Mouse (Mus musculus): ENCODE measurements around the gene Ppp6r3.

The Ppp6r3 gene

DNA sequence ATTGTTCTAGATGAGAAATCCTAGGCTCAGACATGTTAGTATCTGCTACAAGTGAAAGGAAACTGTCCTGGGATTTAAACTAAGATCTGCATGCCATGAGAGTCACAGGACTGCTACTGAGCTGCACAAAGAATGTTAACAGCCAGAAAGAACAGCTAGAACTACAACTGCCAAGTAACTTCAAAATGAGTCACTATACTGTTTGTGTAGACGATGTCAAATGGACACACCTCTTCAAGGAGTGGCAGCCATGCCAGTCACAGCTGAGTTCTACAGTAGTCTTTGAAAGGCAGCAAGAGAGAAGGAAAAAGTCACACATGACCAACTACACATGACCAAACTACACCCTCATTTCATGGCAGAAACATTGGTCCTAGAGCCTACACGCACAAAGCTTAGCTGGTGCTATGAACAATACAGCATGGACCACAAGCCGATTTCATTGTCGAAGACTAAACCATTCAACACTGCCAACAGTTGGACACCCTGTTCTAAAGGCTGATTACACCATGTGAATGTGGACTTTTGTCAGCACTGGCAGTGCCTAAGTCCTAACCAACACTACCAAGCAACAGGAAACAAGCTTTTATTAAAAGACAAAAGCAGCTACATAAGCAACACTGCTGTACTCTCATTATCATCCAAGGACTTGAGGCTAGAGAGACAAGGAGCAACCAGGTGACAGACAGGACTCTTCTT, 55.9 kb downstream of the Ppp6r3 start:
- no peak for DNase-seq

DNA sequence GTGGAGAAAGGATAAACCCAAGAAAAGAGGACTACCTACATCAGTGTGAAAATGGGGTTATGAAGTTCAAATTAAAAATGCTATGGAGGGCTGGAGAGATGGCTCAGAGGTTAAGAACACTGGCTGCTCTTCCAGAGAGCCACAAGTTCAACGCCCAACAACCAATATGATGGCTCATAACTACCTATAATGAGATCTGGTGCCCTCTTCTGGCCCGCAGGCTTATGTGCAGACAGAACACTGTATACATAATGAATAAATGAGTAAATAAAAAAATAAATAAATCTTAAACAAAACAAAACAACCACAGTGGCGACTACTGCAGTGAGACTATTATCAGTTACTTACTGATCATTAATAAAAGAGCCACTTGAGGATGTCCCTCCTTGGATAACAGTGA, 78.3 kb downstream of the Ppp6r3 start:
- DNase-seq = no peak

DNA sequence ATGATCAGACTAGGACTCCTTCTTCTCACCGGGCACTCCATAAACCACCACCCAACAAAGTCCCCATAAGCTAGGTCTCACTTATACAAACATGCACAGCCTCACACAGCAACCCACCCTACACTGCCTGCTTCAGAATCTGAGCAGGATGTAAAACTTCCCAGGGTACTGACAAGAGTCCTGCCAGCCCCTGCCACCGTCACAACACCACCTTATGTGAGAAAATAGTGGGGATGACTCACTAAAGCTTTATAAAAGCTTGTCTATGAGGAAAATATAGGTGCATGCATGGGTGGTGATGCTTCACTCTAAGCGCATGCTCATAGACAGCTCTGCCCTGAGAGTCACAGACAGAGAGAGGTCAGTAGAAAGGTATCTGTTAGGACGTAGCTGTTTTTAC, 85.7 kb downstream of the Ppp6r3 start:
- no peak for DNase-seq

DNA sequence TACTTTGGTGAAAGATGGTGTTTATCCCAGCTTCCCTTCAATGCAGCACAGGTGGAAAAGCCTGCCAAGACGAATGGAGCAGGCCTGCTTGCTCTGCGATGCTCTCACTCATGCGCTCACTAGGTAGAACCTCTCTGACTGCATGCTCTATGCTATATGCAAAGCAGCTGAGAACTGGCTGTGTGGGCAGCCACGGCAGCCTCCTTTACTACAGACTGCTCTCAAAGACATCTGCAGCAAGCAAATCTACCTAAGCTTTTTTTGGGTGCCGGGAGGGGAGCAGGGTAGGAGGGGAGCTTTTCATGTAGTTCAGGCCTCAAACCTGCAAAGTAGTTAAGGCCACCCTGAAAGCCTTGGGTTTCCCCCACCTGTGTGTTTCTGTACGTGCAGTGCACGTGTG, 92.7 kb downstream of the Ppp6r3 start:
- no peak for DNase-seq

DNA sequence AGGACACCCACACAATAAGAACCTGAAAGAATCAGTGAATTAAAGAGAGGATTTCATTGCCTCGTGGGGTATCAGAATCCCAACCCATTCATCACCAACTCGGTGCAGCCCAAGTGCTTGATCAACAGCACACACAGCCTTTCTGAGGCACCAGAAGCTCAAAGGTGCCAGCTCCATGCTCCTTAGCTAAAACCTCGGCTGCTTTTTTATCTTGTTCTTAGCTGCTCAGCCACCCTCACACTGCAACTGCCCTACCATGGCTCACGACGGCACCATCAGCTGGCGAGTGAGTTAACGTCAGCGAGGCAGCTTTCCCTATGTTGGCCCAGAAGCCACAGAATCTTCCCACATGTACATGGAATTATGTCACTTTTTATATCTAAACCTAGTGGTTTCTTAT, 95.4 kb downstream of the Ppp6r3 start:
- DNase-seq = no peak

DNA sequence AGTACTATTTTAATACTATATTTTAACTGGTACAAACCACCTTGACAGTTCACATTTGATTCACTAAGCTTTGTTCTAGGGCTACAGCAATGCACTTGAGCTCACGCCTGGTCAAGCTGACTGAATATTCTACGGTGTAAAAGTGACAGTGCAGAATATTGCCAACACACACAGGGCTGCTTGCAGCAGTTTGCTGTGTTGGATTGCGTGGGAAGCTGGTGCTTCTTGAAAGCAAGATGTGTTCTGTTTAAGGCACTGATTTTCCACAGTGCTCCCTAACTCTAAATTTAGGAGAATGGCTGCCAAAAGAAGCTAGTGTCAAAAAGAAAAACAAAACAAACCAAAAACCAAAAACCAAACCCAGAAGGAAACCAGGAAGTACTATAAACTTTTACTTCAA, 98.6 kb downstream of the Ppp6r3 start:
- DNase-seq = no peak

DNA sequence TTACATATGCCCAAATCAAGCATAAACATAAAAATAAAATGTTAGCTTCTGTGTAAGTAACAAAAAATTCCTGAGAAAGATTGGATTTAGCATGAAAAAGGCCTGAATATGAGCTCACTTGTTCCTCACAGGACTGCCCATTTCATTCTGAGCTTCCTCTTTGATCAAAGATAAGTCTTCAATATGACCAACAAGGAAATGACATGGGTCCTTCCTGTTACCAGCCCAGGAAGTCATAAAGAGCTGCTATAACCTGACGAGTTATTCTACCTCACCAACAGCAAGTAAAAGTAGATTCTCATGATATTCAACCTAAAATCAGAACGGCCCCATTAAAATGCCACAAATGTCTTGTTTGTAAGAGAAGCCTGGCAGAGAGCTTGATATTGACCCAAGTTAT, 104.3 kb downstream of the Ppp6r3 start:
- no peak for DNase-seq

DNA sequence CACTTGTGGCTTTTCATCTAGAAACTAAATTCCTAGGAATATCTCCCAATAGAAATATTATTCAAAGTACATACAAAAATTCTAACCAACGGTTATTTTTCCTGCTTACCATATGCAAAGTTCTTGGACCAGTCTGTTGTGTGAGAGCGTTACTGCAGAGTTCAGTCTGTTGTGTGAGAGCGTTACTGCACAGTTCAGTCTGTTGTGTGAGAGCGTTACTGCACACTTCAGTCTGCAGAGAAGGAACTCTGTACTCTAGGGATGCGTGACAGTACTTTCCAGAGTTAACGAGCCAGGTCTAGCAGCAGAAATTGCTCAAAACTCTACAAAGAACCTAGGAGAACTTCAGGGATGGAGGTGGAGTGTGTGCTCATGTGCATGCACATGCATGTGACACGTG, 108.0 kb downstream of the Ppp6r3 start:
- no peak for DNase-seq

DNA sequence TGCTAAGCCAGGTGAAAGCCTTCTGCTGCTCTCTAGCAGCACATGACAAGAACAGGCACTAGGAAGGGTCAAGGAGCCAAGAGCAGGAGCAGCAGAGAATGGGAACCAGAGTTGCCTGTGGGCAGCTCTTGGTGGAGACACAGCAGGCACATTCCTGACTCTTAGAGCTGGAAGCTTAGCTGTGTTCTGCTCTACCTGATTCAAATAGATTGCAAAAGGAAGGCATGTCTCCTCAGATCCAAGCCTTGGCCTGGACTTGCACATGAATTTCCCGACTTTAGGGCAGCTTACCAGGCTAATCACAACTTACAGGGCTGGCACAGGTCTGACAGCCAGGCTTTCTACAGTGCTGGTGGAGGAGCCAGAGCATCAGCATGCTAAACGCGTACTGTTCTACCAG, 115.6 kb downstream of the Ppp6r3 start:
- no peak for DNase-seq

DNA sequence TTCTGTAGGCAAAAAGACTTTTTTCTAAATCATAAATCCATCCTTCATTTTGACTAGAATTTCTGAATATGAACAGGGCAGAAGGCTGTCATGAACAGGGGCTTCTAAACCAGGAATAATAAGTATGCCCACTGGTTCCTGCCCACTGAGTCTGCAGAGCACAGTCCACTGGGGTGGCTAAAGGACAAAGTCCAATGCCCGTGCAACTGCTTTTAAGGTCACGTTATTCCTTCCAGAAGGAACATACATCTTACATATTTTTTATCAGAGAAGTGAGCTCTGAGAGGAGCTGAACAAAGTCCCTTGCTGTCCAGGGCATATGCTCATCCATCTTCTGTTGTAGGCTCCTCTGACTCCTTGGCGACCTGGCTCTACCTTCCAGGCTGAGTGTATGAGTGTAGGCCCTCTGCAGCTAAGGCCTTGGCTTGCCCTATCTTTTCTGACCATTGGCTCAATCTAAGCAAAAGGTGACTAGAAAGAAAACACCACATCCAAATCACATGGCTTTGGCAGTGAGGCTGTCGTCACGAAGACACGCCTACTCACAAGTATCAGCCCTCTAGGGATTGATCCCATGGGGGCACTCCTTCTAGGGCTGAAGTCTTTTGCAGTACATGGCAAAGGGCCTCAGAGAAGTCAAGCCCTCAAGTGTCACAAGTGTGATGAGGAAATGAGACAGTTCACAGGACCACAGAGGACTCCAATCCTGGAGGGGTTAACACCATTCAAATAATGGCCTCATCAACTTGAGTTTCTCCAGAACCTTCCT, 117.0 kb downstream of the Ppp6r3 start:
- no peak for DNase-seq

DNA sequence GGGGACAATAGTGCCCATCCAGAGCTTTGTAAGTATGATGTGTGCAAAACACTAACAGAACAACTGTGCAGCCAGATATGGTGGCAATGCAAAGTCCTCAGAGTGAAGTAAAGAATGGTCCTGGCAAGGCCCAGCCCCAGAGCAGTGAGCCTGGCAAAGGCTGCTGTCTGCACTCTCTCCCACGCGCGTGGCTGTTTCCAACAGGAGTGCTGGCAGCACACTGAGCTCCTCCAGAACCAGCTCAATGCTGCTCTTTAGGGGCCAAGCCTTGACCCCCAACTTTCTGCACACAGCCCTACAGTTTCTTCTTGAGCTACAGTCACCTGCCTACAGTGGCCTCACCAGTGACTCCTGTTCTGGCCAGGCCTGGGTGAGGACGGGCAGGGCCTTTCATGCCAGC, 117.8 kb downstream of the Ppp6r3 start:
- DNase-seq = no peak

DNA sequence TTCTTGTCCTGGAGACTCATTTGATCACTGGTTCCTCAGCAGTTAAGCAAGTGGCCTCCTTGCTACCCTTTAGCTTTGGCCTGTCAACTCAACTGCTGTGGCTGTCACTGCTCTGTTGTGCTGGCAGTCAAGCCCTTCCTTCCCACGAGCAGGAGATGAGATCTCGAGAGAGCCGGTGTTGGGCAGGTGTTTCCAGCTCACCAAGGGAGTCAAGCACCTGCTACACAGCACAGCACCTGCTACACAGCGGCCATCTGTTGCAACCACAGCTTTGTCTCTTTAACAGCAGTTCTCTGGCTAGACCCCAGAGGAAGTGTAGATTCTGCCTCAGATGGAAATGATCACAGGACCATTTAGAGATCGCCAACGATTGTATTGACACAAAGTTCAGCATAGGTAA, 123.9 kb downstream of the Ppp6r3 start:
- DNase-seq = peak; percentile 73 to 85

DNA sequence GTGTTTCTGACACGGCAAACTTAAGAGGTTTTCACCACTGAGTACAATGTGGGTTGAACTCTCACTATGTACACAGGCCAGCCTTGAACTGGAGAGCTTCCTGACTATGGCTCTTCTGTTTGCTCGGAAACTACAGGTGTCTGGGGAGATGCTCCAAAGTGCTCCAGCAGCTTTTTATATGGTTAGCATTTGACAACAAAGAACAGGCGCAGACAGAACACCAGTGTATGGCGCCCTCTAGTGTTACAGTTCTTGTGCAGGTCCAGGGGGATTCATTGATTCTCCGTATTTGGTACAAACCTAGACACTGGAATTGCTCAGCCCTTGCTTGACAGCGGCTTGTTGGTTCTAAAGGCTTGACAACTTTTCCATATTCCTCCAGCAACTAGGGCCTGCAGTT, 124.4 kb downstream of the Ppp6r3 start:
- peak in 1 of 2 experiments; percentile 60 for DNase-seq

DNA sequence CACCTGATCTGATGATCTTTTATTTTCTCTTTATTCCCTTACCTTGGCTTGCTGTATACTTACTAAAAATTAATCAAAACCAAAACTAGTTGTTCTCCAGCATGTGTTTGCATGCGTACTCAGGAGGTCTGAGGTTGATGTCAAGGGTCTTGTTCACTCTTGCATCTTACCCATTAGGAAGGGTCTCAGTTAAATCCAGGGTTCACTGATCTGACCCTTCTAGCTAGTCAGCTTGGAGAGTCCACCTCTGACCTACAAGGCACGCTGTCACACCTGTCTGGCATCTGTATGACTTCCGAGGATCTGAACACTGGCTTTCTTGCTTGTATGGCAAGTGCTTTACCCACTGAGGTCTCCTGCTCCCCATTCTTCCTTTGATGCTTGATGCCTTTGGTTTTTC, 124.8 kb downstream of the Ppp6r3 start:
- no peak for DNase-seq

DNA sequence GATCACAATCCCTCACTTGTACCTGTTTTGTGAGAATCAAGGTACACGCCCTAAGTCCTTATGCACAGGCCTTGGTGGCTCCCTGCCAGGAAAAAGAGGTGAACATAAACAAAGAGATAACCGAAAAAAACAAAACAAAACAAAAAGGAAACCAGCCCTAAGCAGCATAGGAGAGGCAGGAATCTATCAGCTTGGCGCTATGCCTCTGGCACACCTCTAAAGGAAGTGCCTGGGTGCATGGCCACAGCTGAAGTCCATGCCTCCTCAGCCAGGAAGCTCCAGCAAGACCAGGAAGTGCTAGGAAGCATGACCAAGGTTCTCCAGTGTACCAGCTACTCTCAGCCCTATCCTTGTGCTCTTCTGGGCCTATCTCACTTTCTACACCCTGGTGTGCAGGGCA, 126.3 kb downstream of the Ppp6r3 start:
- no peak for DNase-seq

DNA sequence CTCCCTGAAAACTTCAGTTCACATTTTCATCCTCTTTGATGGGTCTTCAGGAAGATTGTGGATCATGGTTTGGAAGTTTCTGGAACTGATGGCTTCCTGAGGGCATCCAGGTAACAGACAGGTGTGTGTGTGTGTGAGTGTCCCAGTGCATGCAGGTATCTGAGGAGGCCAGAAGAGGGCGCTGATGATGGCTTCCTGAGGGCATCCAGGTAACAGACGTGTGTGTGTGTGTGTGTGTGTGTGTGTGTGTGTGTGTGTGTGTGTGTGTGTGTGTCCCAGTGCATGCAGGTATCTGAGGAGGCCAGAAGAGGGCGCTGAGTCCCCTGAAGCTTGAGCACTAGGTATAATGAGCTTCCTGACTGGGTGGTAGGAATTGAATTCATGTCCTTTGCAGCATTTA, 128.2 kb downstream of the Ppp6r3 start:
- DNase-seq = no peak

DNA sequence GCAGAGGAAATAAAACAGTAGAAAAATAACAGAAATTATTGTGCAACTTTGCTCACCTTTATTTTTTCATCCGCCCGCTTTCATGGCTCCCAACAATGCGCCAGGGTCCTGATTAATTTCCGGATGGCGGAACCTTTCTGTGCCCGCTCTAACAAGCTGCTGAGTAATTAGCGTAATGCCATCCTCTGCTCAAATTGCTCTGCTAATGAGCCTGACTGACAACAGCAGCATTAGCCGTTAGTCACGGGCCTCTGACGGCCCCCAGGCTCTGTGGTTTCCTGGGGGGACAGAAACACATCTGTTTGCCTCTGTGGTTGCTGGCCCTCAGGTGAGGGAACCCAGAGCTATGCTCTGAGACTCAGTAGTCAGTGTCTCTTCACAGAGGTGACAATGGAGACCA, 134.5 kb downstream of the Ppp6r3 start:
- no peak for DNase-seq

DNA sequence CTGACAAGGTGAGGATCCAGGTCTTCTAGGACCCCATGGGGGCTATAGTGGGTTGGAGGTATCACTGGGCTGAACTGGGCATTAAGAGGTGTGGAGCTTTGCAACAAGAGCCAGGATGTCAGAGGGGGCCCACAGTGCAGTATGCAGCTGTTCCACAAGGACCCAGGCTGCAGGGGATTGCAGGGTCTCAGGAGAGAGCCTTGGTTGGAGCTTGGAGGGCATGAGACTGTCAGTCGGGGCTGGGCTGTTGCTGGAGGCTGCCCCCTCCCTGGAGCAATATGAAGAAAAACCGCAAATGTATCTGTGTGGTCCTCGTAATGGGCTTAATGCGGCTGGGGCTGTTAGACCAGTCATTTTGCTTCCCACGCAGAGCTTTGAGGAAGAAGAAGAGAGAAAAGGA, 134.9 kb downstream of the Ppp6r3 start:
- no peak for DNase-seq

DNA sequence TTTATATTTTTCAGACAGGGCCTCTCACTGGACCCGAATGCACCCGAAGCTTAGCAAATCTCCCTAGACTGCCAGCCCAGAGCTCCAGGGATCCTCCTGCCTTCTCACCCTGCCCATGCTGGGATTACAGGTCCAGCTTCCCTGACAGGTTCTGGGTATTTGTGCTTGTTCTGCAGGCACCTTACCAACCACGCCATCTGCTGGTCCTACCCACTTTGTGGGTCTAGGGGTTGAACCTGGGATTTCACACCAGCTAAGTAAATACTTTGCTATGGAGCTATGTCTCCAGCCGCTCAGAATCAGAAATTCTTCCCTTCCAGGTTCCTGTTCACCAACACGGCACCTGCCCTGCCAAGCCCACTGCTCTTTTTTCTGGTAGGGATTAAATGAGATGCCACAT, 137.6 kb downstream of the Ppp6r3 start:
- DNase-seq = no peak

DNA sequence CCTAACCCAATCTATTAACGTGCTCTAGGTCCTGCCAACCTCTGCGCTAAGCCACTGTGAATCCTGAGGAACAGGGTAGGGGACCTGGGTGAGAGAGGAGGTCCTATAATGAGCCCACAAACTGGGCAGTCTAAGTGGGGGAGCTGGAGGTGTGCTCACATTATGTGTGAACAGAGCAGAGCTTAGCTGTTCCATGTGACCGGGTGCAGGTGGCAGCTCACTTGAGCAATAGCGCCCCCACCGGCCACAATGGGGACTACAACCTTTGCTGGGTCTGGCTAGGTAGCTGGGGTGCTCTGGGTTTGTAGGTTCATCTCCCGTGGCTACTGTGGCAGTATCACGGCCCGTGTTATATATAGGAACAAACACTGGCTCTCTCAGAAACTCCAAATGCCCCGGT, 138.7 kb downstream of the Ppp6r3 start:
- DNase-seq = peak in 1 of 2 experiments; percentile 25

DNA sequence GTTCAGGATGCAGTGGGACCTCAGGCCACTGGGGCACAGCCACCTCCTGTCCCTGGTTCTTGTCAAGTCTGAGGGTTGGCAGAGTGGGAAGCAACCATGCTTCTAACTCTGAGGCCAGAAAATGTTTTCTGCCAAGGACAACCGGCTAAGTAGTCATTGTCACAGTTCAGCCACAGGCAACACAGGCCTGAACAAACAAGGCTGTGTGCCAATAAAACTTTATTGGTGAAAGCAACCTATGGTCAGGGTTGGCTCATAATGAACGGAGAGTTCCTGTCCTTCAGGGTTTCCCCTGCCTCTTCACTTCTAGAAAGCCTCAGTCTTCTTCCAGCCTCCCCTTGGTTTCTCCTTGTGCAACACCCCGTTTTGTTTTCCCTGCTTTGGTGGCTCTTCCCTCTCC, 139.7 kb downstream of the Ppp6r3 start:
- no peak for DNase-seq

DNA sequence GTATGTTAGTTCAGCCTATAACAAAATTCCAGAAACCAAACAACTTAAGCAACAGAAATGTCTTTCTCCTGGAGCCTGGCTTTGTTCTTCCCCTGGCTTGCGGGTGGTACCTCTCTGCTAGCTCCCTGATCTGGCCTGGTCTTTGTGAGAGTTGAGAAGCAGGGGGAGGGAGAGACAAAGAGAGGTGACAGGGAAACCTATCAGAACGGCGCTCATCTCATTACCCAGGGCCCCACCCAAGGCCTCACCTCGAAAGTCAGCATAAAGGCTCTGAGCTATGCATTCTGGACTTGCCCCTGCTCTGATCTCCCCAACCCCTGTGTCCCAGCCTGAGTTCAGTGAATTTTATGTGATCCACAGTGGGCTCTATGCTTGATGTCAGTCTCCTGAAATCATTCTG, 140.9 kb downstream of the Ppp6r3 start:
- DNase-seq = no peak

DNA sequence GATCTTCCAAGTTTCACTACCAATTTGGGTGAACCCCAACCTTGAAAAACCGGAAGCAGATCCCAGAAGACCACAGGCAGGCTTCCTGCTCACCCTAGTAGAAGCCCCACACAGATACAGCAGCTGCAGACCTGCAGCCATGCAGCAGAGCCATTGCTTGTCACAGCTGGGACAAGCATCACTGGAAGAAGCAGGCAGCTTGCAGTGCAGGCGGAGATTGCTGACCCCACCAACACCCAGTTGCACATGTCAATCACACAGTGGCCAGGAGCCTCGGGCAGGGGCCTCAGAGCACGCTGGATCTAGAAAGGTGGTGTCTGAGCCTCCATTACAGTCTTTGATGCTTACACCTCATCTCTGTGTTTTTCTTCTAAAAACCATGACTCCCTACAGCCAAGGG, 141.4 kb downstream of the Ppp6r3 start:
- no peak for DNase-seq

DNA sequence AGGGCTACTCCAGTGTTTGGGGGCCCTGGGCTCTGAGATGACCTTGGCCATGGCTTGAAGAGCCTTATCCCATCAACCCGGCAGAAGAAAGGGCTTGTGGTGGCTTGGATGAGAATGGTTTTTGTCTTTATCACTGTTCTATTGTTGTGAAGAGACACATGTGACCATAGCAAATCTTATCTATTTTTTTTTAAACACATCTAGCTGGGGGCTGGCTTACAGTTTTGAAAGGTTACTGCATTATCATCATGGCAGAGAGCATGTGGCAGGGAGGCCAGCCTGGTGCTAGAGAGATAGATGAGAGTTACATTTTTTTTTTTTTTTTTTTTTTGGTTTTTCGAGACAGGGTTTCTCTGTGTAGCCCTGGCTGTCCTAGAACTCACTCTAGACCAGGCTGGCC, 143.6 kb downstream of the Ppp6r3 start:
- DNase-seq = no peak

DNA sequence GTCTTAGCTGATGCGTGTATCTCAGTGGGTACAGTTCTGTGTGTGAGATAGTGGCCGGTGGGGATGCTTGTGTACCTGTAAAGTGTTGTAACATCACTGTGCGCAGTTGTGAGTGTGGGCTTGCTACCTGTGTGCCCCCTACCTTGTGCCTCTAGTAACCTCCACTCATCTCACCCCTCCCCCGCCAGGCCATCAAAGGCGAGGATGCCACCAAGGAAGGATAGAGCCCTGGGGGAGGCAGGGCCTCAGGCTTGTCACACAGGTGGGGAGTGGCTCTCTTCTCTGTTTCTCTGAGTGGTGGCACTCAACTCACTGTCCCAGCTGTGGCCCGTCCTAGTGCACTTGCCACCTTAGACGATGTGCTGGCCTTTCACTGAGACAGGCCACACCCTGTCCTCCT, 144.5 kb downstream of the Ppp6r3 start:
- no peak for DNase-seq
